8 mouse cellular contexts compared by ENCODE assay signal in genomic region chr4:106650833-106651527, GRCm38 (mm10). TPM values are rescaled to one million over a fixed set of nuclear protein-coding genes. Genes with fewer than 3 reads are reported as not detected.
DNase-seq lines count a peak whose midpoint lies in the region; ATAC-seq lines count a peak whose summit lies in the region.

Gene Pars2 (plus strand): TSS chr4:106651069.

- peaks cover 8% of the 10 kb centered on the region for H3K4me1 ChIP-seq in hindbrain, embryonic 16.5 days (ENCODE audit: control insufficient read depth, insufficient read depth, low read depth, low read length)

- H3K4me2 ChIP-seq in hindbrain, embryonic 16.5 days (ENCODE audit: low read length), result peak within 1 kb of the TSS; percentile 97

- no peaks in the 10 kb centered on the region for H3K9me3 ChIP-seq in hindbrain, embryonic 16.5 days (ENCODE audit: control insufficient read depth, low read length)

- ATAC-seq in hindbrain, embryonic 16.5 days, result peak; percentile 98

- peaks cover 7% of the 10 kb centered on the region; the same call in 1 of the 2 replicates for H3K79me2 ChIP-seq in macrophage (ENCODE audit: inconsistent target)

- whole genome bisulfite sequencing in hindbrain, embryonic 16.5 days, result 3% methylated on average over 40 of the region's 40 CpGs
- 3% methylated on average over 40 of the region's 40 CpGs for WGBS in macrophage (ENCODE audit: missing documents)

- peak within 1 kb of the TSS; percentile 62 for H3K4me3 ChIP-seq in hindbrain, embryonic 16.5 days (ENCODE audit: low read length)
- H3K4me3 ChIP-seq in macrophage (ENCODE audit: inconsistent target), result peak within 1 kb of the TSS; percentile 87

- H3K9ac ChIP-seq in hindbrain, embryonic 16.5 days (ENCODE audit: low read depth, low read length), result peak within 1 kb of the TSS; percentile 77

- no peaks in the 10 kb centered on the region for H3K36me3 ChIP-seq in hindbrain, embryonic 16.5 days (ENCODE audit: control insufficient read depth, insufficient read depth, low read length)
- peaks cover 9% of the 10 kb centered on the region; the same call in 1 of the 2 replicates for H3K36me3 ChIP-seq in macrophage (ENCODE audit: inconsistent target)

- DNase-seq in WW6 (ENCODE audit: low read depth, low spot score), result peak; percentile 82
- peak; percentile 96 to 98 for DNase-seq in cerebellum, postnatal 4 days (ENCODE audit: low spot score in 2 of 2)
- DNase-seq in gastrocnemius, adult 18-20 months (ENCODE audit: low spot score), result peak; percentile 97
- DNase-seq in left cerebral cortex, adult 18-20 months (ENCODE audit: low spot score in 2 of 2), result peak; percentile 98 to 99
- DNase-seq in right cerebral cortex, adult 18-20 months, result peak; percentile 99
- DNase-seq in urinary bladder, postnatal 10 days (ENCODE audit: low spot score), result peak; percentile 92

- H3K27me3 ChIP-seq in hindbrain, embryonic 16.5 days (replicated peaks; ENCODE audit: control insufficient read depth, insufficient read depth, low read length), result no peaks in the 10 kb centered on the region

- peak within 1 kb of the TSS; percentile 76 for H3K27ac ChIP-seq in hindbrain, embryonic 16.5 days (ENCODE audit: low read depth, low read length)
- H3K27ac ChIP-seq in macrophage, result no peak within 1 kb of the TSS

RNA-seq across cellular contexts. Expression of gene Pars2, which starts in this region (rescaled TPM):
- total RNA-seq in gastrocnemius, adult 18-20 months (2021), result 1 to 10 TPM; 2.4 to 3.4 TPM
- polyA plus RNA-seq in hindbrain, embryonic 16.5 days (2015; fragmentation: Nextera tagmentation; extraction: Ambion mirVana), result 9.3 and 10.8 TPM in 2 replicates
- total RNA-seq in left cerebral cortex, adult 18-20 months (2021), result 1 to 10 TPM; 6.2 to 6.7 TPM
- total RNA-seq in macrophage (2018; cell fraction: chromatin; rRNA removed), result 1 to 10 TPM in 19 of 26 experiments, under 1 TPM in 4, not detected in 3; 0.36 to 9.2 (median 4.0) TPM
- total RNA-seq in macrophage (2018; cell fraction: cytosol; rRNA removed), result 1 to 10 TPM in 21 of 26 experiments, under 1 TPM in 5; 0.33 to 5.3 (median 2.7) TPM
- total RNA-seq in macrophage (2018; cell fraction: nucleus; rRNA removed), result 1 to 10 TPM in 18 of 26 experiments, under 1 TPM in 7, not detected in 1; 0.48 to 7.9 (median 2.2) TPM
- polyA plus RNA-seq in macrophage (2018), result 3.0 to 5.1 TPM (median 3.6 TPM) in 3 replicates
